Mouse (Mus musculus) regulatory T cell (primary cell): ENCODE results near the gene Cdc20b.
"Not testable (repeated sequence)": the region's sequence is repeated elsewhere in the genome, so short reads cannot be mapped to it uniquely, and the experiment has no call there.

Source experiments
- in situ Hi-C: fragments of 300-600 bp; cut with MboI, MseI; formaldehyde crosslinking; loops from one replicate; pipeline ENCODE4 v1.15.1; 2025; ENCODE audit warnings: high pct_unique_total_duplicates

Gene Cdc20b

GRCm38 (mm10) chr13:113034950-113035421 is at the start of gene Cdc20b:
Gene Cdc20b (plus strand): TSS chr13:113035111.
- in situ Hi-C loops, result loop anchor here (5.0 kb wide), 2 partner anchors 43 to 103 kb away; partner anchors contain the start of gene Mcidas

GRCm38 (mm10) chr13:112985605-112986450 is 49.1 kb upstream of the Cdc20b start:
- in situ Hi-C loops, result loop anchor here (5.0 kb wide), 1 partner anchor 59 kb away; the partner anchor contains the start of genes Dhx29 and Mtrex

DNA sequence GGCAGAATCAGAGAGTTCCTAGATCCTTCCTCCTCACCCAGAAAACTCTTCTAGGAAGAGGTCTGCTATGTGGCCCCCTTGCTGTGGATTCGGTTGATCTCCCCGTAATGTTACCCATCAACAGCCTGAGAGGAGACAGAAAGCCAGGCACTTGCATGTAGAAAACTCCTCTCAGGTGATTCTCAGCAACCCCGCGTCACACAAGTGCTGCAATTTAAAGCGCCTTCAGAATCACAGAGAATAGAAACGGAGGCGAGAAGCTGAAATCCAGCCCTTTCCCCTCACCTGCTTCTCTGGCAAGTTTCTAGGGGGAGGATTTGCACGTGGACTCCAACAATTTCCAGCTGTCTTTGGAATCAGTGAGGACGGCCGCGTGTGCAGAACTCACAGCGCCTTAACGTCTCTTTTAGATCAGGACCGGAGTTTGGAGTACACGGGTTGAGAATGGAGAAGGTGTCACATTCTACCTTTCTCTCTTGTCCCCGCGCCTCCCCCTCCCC is 48.4 kb upstream of the Cdc20b start:
- in situ Hi-C loops, result loop anchor here (5.0 kb wide), 1 partner anchor 59 kb away; the partner anchor contains the start of genes Dhx29 and Mtrex

- in situ Hi-C loops, result loop anchor here (5.0 kb wide), 1 partner anchor 60 kb away; the partner anchor contains the start of genes Dhx29 and Mtrex
Observed at GRCm38 (mm10) chr13:112987532-112987943, 47.4 kb upstream of the Cdc20b start, which contains the start of gene Ccno. Gene Ccno (plus strand): TSS chr13:112987802.

GRCm38 (mm10) chr13:112987991-112988390 is 46.9 kb upstream of the Cdc20b start:
- in situ Hi-C loops, result loop anchor here (5.0 kb wide), 1 partner anchor 61 kb away; the partner anchor contains the start of genes Dhx29 and Mtrex

- in situ Hi-C loops, result loop anchor here (5.0 kb wide), 1 partner anchor 62 kb away; the partner anchor contains the start of genes Dhx29 and Mtrex
Observed at GRCm38 (mm10) chr13:112988866-112989265, 46.0 kb upstream of the Cdc20b start.

- in situ Hi-C loops, result loop anchor here (5.0 kb wide), 1 partner anchor 62 kb away; the partner anchor contains the start of genes Dhx29 and Mtrex
Observed at GRCm38 (mm10) chr13:112989541-112989940, 45.4 kb upstream of the Cdc20b start.

- in situ Hi-C loops, result loop anchor here (5.0 kb wide), 1 partner anchor 42 kb away; no protein-coding TSS in a partner anchor
Observed at GRCm38 (mm10) chr13:112990346-112990745, 44.6 kb upstream of the Cdc20b start.

DNA sequence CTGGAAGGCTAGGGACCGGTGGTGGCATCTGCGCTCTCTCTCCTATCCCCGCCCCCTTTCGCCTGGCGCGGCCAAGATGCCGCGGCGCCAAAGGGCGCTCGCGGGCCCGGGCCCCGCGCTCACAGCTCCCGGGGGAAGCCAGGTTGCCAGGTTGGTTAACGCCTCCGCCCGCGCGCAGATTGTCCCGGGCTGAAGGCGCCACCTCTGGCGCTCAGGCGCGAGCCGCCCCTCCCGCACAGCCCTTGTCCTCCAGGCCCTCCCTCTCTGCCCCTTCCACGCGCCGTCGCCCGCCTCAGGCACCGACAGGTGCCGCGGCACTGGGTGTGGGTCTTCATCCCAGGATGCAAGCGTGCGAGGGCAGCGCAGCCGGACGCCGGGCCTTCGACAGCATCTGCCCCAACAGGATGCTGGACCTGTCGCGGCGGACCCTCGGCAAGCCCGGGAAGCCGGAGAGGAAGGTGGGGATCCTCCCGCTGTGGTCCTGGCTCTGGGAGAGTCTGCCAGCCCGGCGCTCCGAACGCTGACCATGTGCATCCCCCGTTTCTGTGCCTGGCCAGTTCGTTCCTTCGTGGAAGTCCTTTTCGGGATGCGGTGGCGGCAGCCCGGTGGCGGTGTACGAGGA is 41.3 kb upstream of the Cdc20b start, which contains the start of gene Mcidas:
Mcidas (plus strand) TSS at position 315 of the 622 bp plus-strand sequence.
- in situ Hi-C loops, result loop anchor here (5.0 kb wide), 1 partner anchor 39 kb away; no protein-coding TSS in a partner anchor

DNA sequence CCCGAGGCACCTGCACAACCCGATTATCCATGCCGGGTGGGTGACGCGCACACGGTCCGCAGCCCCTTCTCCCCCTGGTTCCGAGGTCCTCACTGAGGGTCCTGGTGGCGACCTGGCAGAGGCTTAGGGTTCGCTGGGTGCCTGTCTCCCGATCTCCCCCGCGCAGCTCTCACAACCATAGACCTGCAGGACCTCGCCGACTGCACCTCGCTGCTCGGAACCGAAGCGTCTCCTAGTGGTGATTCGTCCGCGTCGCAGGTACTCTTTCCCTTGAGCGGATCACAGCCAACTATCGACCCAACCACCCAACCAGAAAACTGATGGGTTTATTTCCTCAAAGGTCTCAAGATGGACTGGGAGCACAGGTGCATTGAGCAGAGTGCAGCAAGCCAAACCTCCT is 40.7 kb upstream of the Cdc20b start:
- in situ Hi-C loops, result loop anchor here (5.0 kb wide), 1 partner anchor 38 kb away; no protein-coding TSS in a partner anchor

- in situ Hi-C loops, result no loop called here
Observed at GRCm38 (mm10) chr13:112996407-112996806, 38.5 kb upstream of the Cdc20b start.

- in situ Hi-C loops, result no loop called here
Observed at GRCm38 (mm10) chr13:112997369-112997768, 37.5 kb upstream of the Cdc20b start.

- in situ Hi-C loops, result no loop called here
Observed at GRCm38 (mm10) chr13:112998427-112999201, 36.3 kb upstream of the Cdc20b start.

GRCm38 (mm10) chr13:113000090-113000489 is 34.8 kb upstream of the Cdc20b start:
- in situ Hi-C loops, result no loop called here

GRCm38 (mm10) chr13:113000576-113001318 is 34.2 kb upstream of the Cdc20b start:
- in situ Hi-C loops, result no loop called here

DNA sequence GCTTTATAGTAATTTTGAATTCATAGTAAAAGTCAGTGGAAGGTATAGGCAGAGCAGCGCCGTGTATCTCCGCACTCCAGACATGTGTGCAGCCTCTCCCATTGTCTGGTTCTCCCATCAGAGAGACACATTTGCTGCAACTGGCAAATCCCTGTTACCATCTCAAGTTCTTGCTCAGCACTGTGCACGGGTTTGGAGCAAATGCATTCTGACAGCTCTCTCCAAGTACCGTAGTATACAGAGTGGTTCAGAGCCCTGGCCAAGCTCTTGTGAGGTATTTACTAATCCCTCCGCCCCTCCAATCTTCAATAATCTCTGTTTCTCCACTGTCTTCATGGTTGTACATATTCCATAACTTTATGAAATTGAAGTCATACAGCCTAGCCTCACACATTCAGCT is 22.2 kb upstream of the Cdc20b start:
- in situ Hi-C loops, result no loop called here

DNA sequence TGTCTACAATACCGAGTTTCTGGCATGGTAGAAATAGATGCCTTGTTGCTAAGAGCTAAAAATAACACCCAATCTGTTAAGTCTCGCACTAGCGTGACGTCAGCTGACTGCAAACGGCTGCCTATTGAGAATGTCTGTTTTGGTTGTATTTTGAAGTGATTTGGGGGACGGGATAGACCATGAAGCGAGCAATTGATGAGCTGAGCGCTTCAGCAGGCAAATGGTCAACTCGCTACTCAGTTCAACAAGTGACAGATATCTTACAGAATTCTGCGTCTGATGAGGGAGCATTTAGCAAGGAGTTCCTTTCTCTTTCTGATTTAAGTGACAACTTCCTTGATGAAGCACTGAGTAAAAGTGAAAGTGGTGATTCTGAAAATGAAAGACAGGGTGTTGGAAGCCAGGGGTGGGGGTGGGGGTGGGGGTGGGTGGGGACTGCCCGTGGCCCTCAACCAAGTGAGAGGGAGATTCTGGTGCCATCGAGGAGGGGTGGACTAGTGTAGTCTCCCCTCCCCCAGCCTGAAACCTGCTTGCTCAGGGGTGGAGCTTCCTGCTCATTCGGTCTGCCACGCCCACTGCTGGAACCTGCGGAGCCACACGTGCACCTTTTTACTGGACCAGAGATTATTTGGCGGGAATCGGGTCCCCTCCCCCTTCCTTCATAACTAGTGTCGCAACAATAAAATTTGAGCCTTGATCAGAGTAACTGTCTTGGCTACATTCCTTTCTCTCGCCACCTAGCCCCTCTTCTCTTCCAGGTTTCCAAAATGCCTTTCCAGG is 21.5 kb upstream of the Cdc20b start:
- in situ Hi-C loops, result not testable (repeated sequence)

- in situ Hi-C loops, result no loop called here
Observed at GRCm38 (mm10) chr13:113021521-113021920, 13.4 kb upstream of the Cdc20b start.

- in situ Hi-C loops, result no loop called here
Observed at GRCm38 (mm10) chr13:113022467-113022866, 12.4 kb upstream of the Cdc20b start.
